Mouse (Mus musculus) intestine, embryonic 15.5 days (tissue): Measurements from ENCODE around the gene Tspo. TPM values are rescaled to one million over a fixed set of nuclear protein-coding genes. Genes with fewer than 3 reads are reported as not detected.

Experiments
- ATAC-seq: fragments of 200-750 bp; cut with Nextera tagmentation; 2 replicates; pipeline ENCODE4 v1.8.0; 2017; ENCODE audit warnings: moderate TSS enrichment, moderate library complexity
- H3K27ac ChIP-seq: fragments of 300-500 bp; sonication (generic); 2 replicates; pipeline ENCODE4 v1.5.1; 2015; ENCODE audit warnings: mild to moderate bottlenecking, inconsistent platforms
- H3K27me3 ChIP-seq: fragments of 300-500 bp; sonication (generic); replicated peaks from 2 replicates; pipeline ENCODE4 v1.6.1; 2015; ENCODE audit warnings: inconsistent platforms
- H3K36me3 ChIP-seq: fragments of 300-500 bp; sonication (generic); 2 replicates; pipeline ENCODE4 v1.6.1; 2015; ENCODE audit warnings: inconsistent platforms
- H3K4me1 ChIP-seq: fragments of 300-500 bp; sonication (generic); replicated peaks from 2 replicates; pipeline ENCODE4 v1.6.1; 2015; ENCODE audit warnings: inconsistent platforms
- H3K4me2 ChIP-seq: fragments of 300-500 bp; sonication (generic); replicated peaks from 2 replicates; pipeline ENCODE4 v1.6.1; 2015; ENCODE audit warnings: mild to moderate bottlenecking, inconsistent platforms
- H3K4me3 ChIP-seq: fragments of 300-500 bp; sonication (generic); replicated peaks from 2 replicates; pipeline ENCODE4 v1.5.1; 2015; ENCODE audit warnings: inconsistent platforms
- H3K9ac ChIP-seq: fragments of 300-500 bp; sonication (generic); 2 replicates; pipeline ENCODE4 v1.6.1; 2015; ENCODE audit warnings: inconsistent platforms
- H3K9me3 ChIP-seq: fragments of 300-500 bp; sonication (generic); 2 replicates; pipeline ENCODE4 v1.6.1; 2016; ENCODE audit warnings: inconsistent platforms
- WGBS: fragments of 180-500 bp; shearing (Covaris S2); methylation state at CpG from one replicate; pipeline ENCODE4 v1.1.7; 2015; 5-methylcytosine and 5-hydroxymethylcytosine counted together
- polyA plus RNA-seq: library from polyadenylated mRNA; unstranded; fragments of >200 nt; fragmentation: Nextera tagmentation; extraction: Ambion mirVana; gene quantifications from 2 replicates; pipeline ENCODE4 v1.2.1, GENCODE M21; 2015

Gene Tspo
- polyA plus RNA-seq, 1 experiment from 2014 or later = 98.0 TPM

- peaks cover 23% of the 10 kb centered on the region for H3K4me1 ChIP-seq
- no peak overlapping the region for H3K9ac ChIP-seq
- H3K27me3 ChIP-seq = peaks cover 28% of the 10 kb centered on the region
- WGBS = 57% methylated on average over 9 of the region's 9 CpGs
- no peak overlapping the region for H3K27ac ChIP-seq
- H3K9me3 ChIP-seq = no peaks in the 10 kb centered on the region
- no peak for ATAC-seq
- H3K4me3 ChIP-seq = no peak overlapping the region
- H3K4me2 ChIP-seq = no peak overlapping the region
- H3K36me3 ChIP-seq = no peaks in the 10 kb centered on the region
Measured at GRCm38 (mm10) chr15:83530233-83530632, 33.2 kb upstream of the Tspo start.

DNA sequence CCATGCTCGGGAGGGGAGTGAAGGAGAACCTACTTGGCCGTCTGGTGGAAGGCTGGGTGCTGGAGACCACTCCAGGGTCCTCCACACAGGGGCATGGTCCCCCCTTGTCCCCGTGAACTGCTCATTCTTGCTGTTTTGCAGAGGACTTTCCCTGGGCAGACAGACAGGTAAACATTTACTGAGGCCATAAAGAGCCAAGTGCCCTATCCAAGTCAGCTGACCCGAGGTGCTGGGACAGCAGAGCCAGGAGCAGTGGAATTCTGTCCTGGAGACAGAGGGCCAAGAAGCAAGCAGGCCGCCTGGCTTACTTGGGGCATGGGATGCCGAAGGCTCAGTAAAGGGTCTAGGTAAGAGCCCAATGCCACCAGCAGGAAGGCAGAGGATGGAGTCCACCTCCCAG, 32.7 kb upstream of the Tspo start:
- H3K9ac ChIP-seq = no peak overlapping the region
- WGBS = 49% methylated on average over 6 of the region's 6 CpGs
- no peaks in the 10 kb centered on the region for H3K36me3 ChIP-seq
- ATAC-seq = no peak
- peaks cover 22% of the 10 kb centered on the region for H3K4me1 ChIP-seq
- no peak overlapping the region for H3K4me2 ChIP-seq
- H3K4me3 ChIP-seq = no peak overlapping the region
- 0 out of 2 replicates have a peak overlapping the region, but pooled peaks have one; percentile 13 for H3K27ac ChIP-seq
- peaks cover 25% of the 10 kb centered on the region for H3K27me3 ChIP-seq
- H3K9me3 ChIP-seq = no peaks in the 10 kb centered on the region

GRCm38 (mm10) chr15:83531961-83532469, 31.4 kb upstream of the Tspo start:
- no peaks in the 10 kb centered on the region for H3K9me3 ChIP-seq
- H3K4me3 ChIP-seq = no peak overlapping the region
- peaks cover 12% of the 10 kb centered on the region for H3K4me1 ChIP-seq
- H3K9ac ChIP-seq = no peak overlapping the region
- ATAC-seq = no peak
- no peaks in the 10 kb centered on the region for H3K36me3 ChIP-seq
- WGBS = 85% methylated on average over 5 of the region's 5 CpGs
- H3K27ac ChIP-seq = no peak overlapping the region
- peaks cover 14% of the 10 kb centered on the region for H3K27me3 ChIP-seq
- no peak overlapping the region for H3K4me2 ChIP-seq

GRCm38 (mm10) chr15:83532606-83533005, 30.8 kb upstream of the Tspo start:
- no peak for ATAC-seq
- H3K4me1 ChIP-seq = peaks cover 8% of the 10 kb centered on the region; the same call in 1 of the 2 replicates
- H3K4me2 ChIP-seq = no peak overlapping the region
- no peaks in the 10 kb centered on the region for H3K9me3 ChIP-seq
- H3K36me3 ChIP-seq = no peaks in the 10 kb centered on the region
- H3K27ac ChIP-seq = no peak overlapping the region
- no peak overlapping the region for H3K4me3 ChIP-seq
- H3K27me3 ChIP-seq = peaks cover 9% of the 10 kb centered on the region
- WGBS = 82% methylated on average over 7 of the region's 7 CpGs
- H3K9ac ChIP-seq = no peak overlapping the region

GRCm38 (mm10) chr15:83534960-83535889, 28.2 kb upstream of the Tspo start:
- no peak overlapping the region for H3K4me3 ChIP-seq
- H3K36me3 ChIP-seq = no peaks in the 10 kb centered on the region
- no peaks in the 10 kb centered on the region for H3K27me3 ChIP-seq
- H3K9ac ChIP-seq = no peak overlapping the region
- no peak overlapping the region for H3K4me2 ChIP-seq
- peak; percentile 76 for ATAC-seq
- 48% methylated on average over 17 of the region's 17 CpGs for WGBS
- H3K27ac ChIP-seq = no peak overlapping the region
- H3K9me3 ChIP-seq = no peaks in the 10 kb centered on the region
- H3K4me1 ChIP-seq = peaks cover 7% of the 10 kb centered on the region; the same call in 1 of the 2 replicates

DNA sequence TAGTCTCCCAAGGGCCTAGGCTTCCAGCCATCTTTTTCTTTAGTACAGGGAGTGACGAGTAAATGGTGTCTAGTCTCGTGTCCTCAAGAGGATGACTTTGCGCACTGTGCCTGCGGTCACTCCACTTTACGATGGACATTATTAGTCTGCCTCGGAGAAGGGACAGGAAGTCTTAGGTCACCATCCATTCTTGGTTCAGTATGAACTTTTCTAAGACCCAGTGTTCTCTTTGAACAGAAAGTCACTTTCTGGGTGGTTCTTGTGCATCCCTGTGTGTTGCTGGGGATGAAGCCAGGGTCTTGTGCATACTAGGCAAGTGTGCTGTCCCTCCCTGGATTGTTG, 27.5 kb upstream of the Tspo start:
- Histone ChIP-seq H3K36me3 (no peaks in the 10 kb centered on the region), H3K4me2 (no peak overlapping the region), H3K9ac (no peak overlapping the region), H3K27ac (no peak overlapping the region), H3K4me3 (no peak overlapping the region), H3K9me3 (no peaks in the 10 kb centered on the region), H3K27me3 (no peaks in the 10 kb centered on the region), H3K4me1 (peaks cover under 1% of the 10 kb centered on the region; the same call in 1 of the 2 replicates)
- no peak for ATAC-seq
- 79% methylated on average over 6 of the region's 6 CpGs for WGBS

GRCm38 (mm10) chr15:83538855-83539254, 24.5 kb upstream of the Tspo start:
- no peaks in the 10 kb centered on the region for H3K36me3 ChIP-seq
- H3K4me2 ChIP-seq = no peak overlapping the region
- 88% methylated on average over 2 of the region's 2 CpGs for WGBS
- no peak overlapping the region for H3K9ac ChIP-seq
- H3K4me1 ChIP-seq = no peaks in the 10 kb centered on the region; the same call in 1 of the 2 replicates
- ATAC-seq = no peak
- H3K27ac ChIP-seq = no peak overlapping the region
- no peak overlapping the region for H3K4me3 ChIP-seq
- H3K27me3 ChIP-seq = no peaks in the 10 kb centered on the region
- no peaks in the 10 kb centered on the region for H3K9me3 ChIP-seq

GRCm38 (mm10) chr15:83539905-83540304, 23.5 kb upstream of the Tspo start:
- no peak overlapping the region for H3K4me2 ChIP-seq
- H3K4me3 ChIP-seq = no peak overlapping the region
- H3K36me3 ChIP-seq = no peaks in the 10 kb centered on the region
- no peaks in the 10 kb centered on the region for H3K9me3 ChIP-seq
- 65% methylated on average over 4 of the region's 4 CpGs for WGBS
- ATAC-seq = no peak
- no peak overlapping the region for H3K27ac ChIP-seq
- no peak overlapping the region for H3K9ac ChIP-seq
- H3K4me1 ChIP-seq = no peaks in the 10 kb centered on the region; the same call in 1 of the 2 replicates
- no peaks in the 10 kb centered on the region for H3K27me3 ChIP-seq

DNA sequence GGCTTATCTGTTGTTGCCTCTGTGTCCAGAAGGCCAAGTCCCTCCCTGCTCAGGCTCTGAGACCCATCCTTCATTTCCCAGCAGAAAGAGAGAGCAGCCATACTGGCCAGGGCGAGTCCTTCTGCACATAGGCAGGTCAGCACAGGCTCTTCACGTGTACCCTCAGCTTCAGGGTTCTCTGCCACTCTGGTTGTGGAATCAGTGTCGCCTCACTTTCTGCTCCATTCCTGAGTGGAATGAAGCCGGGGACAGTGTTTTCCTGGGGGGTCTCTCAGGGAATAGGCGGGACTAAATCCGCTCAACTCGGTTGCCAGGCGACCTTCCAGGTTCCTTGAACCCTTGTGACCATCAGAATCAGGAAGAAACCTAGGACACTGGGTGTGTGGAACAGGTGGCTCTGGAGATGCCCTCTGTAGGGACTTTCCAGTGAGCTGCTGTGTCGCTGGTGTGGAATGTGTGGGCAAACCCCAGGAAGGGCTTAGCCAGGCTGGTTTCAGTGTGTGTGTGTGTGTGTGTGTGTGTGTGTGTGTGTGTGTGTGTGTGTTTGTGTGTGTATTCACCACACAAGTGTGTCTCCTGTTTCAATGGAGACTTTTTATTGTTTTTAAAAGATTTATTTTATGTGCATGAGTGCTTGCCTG, 21.6 kb upstream of the Tspo start:
- Histone ChIP-seq H3K4me2 (no peak overlapping the region), H3K27ac (no peak overlapping the region), H3K36me3 (peaks cover 6% of the 10 kb centered on the region), H3K9ac (no peak overlapping the region), H3K9me3 (no peaks in the 10 kb centered on the region), H3K4me3 (no peak overlapping the region), H3K27me3 (no peaks in the 10 kb centered on the region), H3K4me1 (no peaks in the 10 kb centered on the region)
- 70% methylated on average over 9 of the region's 9 CpGs for WGBS
- no peak for ATAC-seq

DNA sequence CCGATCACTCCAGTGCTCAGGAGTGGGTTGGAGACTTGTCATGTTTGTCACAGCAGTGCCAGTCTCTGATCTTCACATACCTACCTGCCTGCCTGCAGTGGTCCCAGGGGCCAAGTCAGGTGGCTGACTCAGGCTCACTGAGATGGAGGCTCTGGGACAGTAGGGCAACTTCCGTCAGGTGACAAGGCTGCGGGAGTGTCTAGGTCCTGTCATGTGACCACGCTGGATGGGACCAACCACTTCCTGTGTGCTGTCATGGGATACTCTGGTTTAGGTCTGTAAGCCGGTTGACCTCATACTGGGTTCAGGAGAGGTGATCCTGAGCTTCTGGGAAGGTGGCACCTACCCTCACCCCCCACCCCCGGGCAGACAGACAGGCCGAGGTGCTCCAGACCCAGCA, 17.4 kb upstream of the Tspo start:
- no peaks in the 10 kb centered on the region for H3K9me3 ChIP-seq
- no peak for ATAC-seq
- H3K9ac ChIP-seq = no peak overlapping the region
- H3K4me3 ChIP-seq = no peak overlapping the region
- H3K27ac ChIP-seq = no peak overlapping the region
- H3K27me3 ChIP-seq = no peaks in the 10 kb centered on the region
- H3K4me2 ChIP-seq = no peak overlapping the region
- WGBS = 94% methylated on average over 7 of the region's 7 CpGs
- H3K36me3 ChIP-seq = peaks cover 31% of the 10 kb centered on the region
- H3K4me1 ChIP-seq = no peaks in the 10 kb centered on the region

DNA sequence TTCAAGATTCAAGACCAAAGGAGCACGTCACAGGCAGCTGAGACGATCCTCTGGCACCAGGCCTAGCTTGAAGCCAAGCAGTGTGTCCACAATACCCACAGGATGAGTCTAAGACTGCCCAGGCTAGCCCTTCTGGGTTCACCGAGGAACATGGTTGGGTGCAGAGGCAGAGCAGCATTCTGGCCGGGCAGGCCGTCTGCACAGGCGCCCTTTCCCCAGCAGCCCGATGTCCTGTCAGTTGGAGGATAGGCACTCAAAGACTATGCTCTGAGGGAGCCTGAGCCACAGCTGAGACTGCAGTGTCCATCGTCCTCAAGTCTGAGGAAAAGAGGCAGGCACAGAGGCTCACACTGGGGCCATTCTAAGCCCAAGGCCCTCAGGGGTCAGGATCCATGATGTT, 16.2 kb upstream of the Tspo start:
- no peak overlapping the region for H3K9ac ChIP-seq

GRCm38 (mm10) chr15:83550137-83550536, 13.3 kb upstream of the Tspo start:
- Histone ChIP-seq H3K27ac (no peak overlapping the region), H3K4me2 (no peak overlapping the region), H3K36me3 (peaks cover 36% of the 10 kb centered on the region), H3K9ac (no peak overlapping the region), H3K4me1 (no peaks in the 10 kb centered on the region), H3K27me3 (no peaks in the 10 kb centered on the region), H3K4me3 (no peak overlapping the region), H3K9me3 (no peaks in the 10 kb centered on the region)
- WGBS = 84% methylated on average over 2 of the region's 2 CpGs
- no peak for ATAC-seq

More for the DNA sequence above, 16.2 kb upstream of the Tspo start:
- Histone ChIP-seq H3K4me1 (no peaks in the 10 kb centered on the region), H3K36me3 (peaks cover 31% of the 10 kb centered on the region), H3K27me3 (no peaks in the 10 kb centered on the region), H3K27ac (no peak overlapping the region), H3K9me3 (no peaks in the 10 kb centered on the region), H3K4me2 (no peak overlapping the region), H3K4me3 (no peak overlapping the region)
- no peak for ATAC-seq
- 88% methylated on average over 8 of the region's 8 CpGs for WGBS
